ENCODE assay signal across 20 mouse cellular contexts in the genomic region with DNA sequence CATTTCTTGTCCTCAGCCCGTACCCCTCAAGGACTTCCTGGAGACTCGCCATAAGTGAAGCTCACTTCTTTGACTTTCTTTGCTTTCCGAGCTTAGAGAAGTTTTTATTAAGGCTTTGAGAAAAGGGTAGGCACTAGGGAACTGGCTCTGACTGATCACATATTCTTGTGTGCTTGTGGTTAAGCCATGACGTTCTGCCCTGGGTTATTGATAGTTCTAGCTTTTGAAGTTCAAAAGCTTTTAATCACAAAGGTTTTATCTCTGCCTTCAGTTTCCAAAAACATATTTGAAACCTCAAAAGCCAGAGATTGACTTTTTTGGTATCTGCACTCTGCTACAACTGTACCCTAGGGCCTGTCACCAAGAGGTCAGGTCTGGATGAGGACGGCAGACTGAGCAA.
"Had no signal": no experiment of that assay in that cellular context is flagged by ENCODE, and none has a peak within 500 bp of the region (broad histone marks: within the 10 kb centered on the region; RNA-seq: fewer than 3 reads in every experiment).

No protein-coding gene starts in this region.

- H3K27ac ChIP-seq: kidney, embryonic 15.5 days; limb, embryonic 10.5 days; limb, embryonic 13.5 days; liver, embryonic 12.5 days; liver, embryonic 15.5 days; lung, embryonic 15.5 days; midbrain, embryonic 10.5 days; midbrain, embryonic 13.5 days had no signal

- H3K4me3 ChIP-seq: kidney, embryonic 15.5 days; limb, embryonic 10.5 days; limb, embryonic 13.5 days; liver, embryonic 12.5 days; liver, embryonic 15.5 days; lung, embryonic 15.5 days; megakaryocyte, embryonic 14.5 days; midbrain, embryonic 10.5 days; midbrain, embryonic 13.5 days; myocyte had no signal

- H3K36me3 ChIP-seq: liver, embryonic 15.5 days; lung, embryonic 15.5 days had no signal

- H3K27me3 ChIP-seq: kidney, embryonic 15.5 days; limb, embryonic 13.5 days; liver, embryonic 12.5 days; liver, embryonic 15.5 days; lung, embryonic 15.5 days; megakaryocyte, embryonic 14.5 days; midbrain, embryonic 13.5 days had no signal

- H3K9ac ChIP-seq: kidney, embryonic 15.5 days; limb, embryonic 13.5 days; liver, embryonic 12.5 days; liver, embryonic 15.5 days; lung, embryonic 15.5 days; midbrain, embryonic 13.5 days had no signal

- H3K4me1 ChIP-seq: kidney, embryonic 15.5 days; limb, embryonic 10.5 days; limb, embryonic 13.5 days; liver, embryonic 12.5 days; liver, embryonic 15.5 days; lung, embryonic 15.5 days; midbrain, embryonic 10.5 days; midbrain, embryonic 13.5 days had no signal

- H3K4me2 ChIP-seq: kidney, embryonic 15.5 days; limb, embryonic 13.5 days; liver, embryonic 12.5 days; liver, embryonic 15.5 days; lung, embryonic 15.5 days; midbrain, embryonic 13.5 days had no signal

- H3K9me3 ChIP-seq: kidney, embryonic 15.5 days; limb, embryonic 10.5 days; liver, embryonic 12.5 days; liver, embryonic 15.5 days; lung, embryonic 15.5 days; midbrain, embryonic 10.5 days; midbrain, embryonic 13.5 days had no signal

- DNase-seq: kidney, postnatal 10 days; kidney, postnatal 36 days; liver; lung, adult 18-20 months; lung, postnatal 10 days; lung, postnatal 36 days; thymus, adult 18-20 months; thymus, postnatal 14 days; thymus, postnatal 4 days had no signal

- ATAC-seq: liver, embryonic 12.5 days; midbrain, embryonic 13.5 days; midbrain, embryonic 16.5 days had no signal
